Mouse (Mus musculus) lung, postnatal 0 days (tissue): ENCODE measurements around the gene Heca.

ENCODE experiments used
- CTCF ChIP-seq: IDR thresholded peaks from 2 replicates; pipeline ENCODE4 v1.5.1; 2016; ENCODE audit warnings: antibody characterized with exemption, mild to moderate bottlenecking
- EP300 ChIP-seq: IDR thresholded peaks from 2 replicates; pipeline ENCODE4 v1.6.1; 2016; ENCODE audit warnings: antibody characterized with exemption, mild to moderate bottlenecking, control low read depth

DNA sequence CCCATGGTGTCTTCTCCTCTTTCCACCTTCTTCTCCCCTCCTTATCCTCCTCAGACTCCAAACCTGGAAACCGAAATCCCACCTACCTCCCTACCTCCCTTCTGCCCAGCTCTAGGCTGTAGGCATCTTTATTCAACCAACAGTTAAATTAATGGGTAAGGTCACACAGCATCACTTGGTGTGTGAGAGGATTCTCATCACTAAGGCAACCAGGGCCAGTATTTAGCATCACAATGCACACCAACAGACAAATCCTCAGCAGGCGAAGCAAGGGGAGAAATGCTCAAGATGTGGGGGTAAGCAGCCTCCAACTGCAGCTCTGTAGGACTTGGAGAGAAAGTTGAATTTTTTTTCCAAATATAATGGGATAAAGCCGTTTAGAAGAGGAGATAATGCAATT, 116.8 kb downstream of the Heca start:
- TF ChIP-seq CTCF (no peak), EP300 (no peak)
